Mouse (Mus musculus): ENCODE measurements around the gene Phactr3. TPM values are rescaled to one million over a fixed set of nuclear protein-coding genes. Genes with fewer than 3 reads are reported as not detected.
"Not testable (repeated sequence)": the region's sequence is repeated elsewhere in the genome, so short reads cannot be mapped to it uniquely, and the experiment has no call there.

Phactr3 gene
- polyA plus RNA-seq, 1 experiment, result 0.75 TPM

- no peaks in the 10 kb centered on the region for H3K9me3 ChIP-seq (replicated peaks; ENCODE audit: control insufficient read depth, insufficient read depth, low read length, poor library complexity, severe bottlenecking)
- H3K36me3 ChIP-seq (ENCODE audit: control insufficient read depth, insufficient read depth, low read length, poor library complexity, severe bottlenecking), result no peaks in the 10 kb centered on the region
- H3K4me3 ChIP-seq (ENCODE audit: low read depth, low read length), result no peak overlapping the region
- no peaks in the 10 kb centered on the region for H3K27me3 ChIP-seq (ENCODE audit: control insufficient read depth, insufficient read depth, low read length, poor library complexity, severe bottlenecking)
- H3K4me1 ChIP-seq (ENCODE audit: control insufficient read depth, insufficient read depth, low read length), result no peaks in the 10 kb centered on the region
- H3K27ac ChIP-seq (ENCODE audit: insufficient read depth, low read length), result no peak overlapping the region
- no peak overlapping the region for H3K9ac ChIP-seq (ENCODE audit: low read depth, poor library complexity, severe bottlenecking)
- TF ChIP-seq CTCF (IDR thresholded peaks at IDR 0.05; ENCODE audit: low read depth, low read length) (no peak), EP300 (IDR thresholded peaks at IDR 0.05; ENCODE audit: insufficient read depth, low read depth, low read length) (no peak), POLR2A (IDR thresholded peaks at IDR 0.05; ENCODE audit: insufficient read depth, low read length) (no peak)
Observed at GRCm38 (mm10) chr2:178327466-178328040, 208.8 kb downstream of the Phactr3 start.

GRCm38 (mm10) chr2:178329551-178329950 is 210.8 kb downstream of the Phactr3 start:
- Histone ChIP-seq H3K4me3 (ENCODE audit: low read depth, low read length) (no peak overlapping the region), H3K4me1 (ENCODE audit: control insufficient read depth, insufficient read depth, low read length) (no peaks in the 10 kb centered on the region), H3K9ac (ENCODE audit: low read depth, poor library complexity, severe bottlenecking) (no peak overlapping the region)

GRCm38 (mm10) chr2:178329986-178330385 is 211.2 kb downstream of the Phactr3 start:
- Histone ChIP-seq H3K27me3 (ENCODE audit: control insufficient read depth, insufficient read depth, low read length, poor library complexity, severe bottlenecking) (no peaks in the 10 kb centered on the region), H3K36me3 (ENCODE audit: control insufficient read depth, insufficient read depth, low read length, poor library complexity, severe bottlenecking) (no peaks in the 10 kb centered on the region), H3K4me1 (ENCODE audit: control insufficient read depth, insufficient read depth, low read length) (no peaks in the 10 kb centered on the region), H3K9ac (ENCODE audit: low read depth, poor library complexity, severe bottlenecking) (no peak overlapping the region), H3K27ac (ENCODE audit: insufficient read depth, low read length) (no peak overlapping the region), H3K4me3 (ENCODE audit: low read depth, low read length) (no peak overlapping the region), H3K9me3 (replicated peaks; ENCODE audit: control insufficient read depth, insufficient read depth, low read length, poor library complexity, severe bottlenecking) (no peaks in the 10 kb centered on the region)
- TF ChIP-seq EP300 (IDR thresholded peaks at IDR 0.05; ENCODE audit: insufficient read depth, low read depth, low read length), result no peak
- no peak for TF ChIP-seq CTCF (IDR thresholded peaks at IDR 0.05; ENCODE audit: low read depth, low read length)
- no peak for TF ChIP-seq POLR2A (IDR thresholded peaks at IDR 0.05; ENCODE audit: insufficient read depth, low read length)

More at GRCm38 (mm10) chr2:178329551-178329950, 210.8 kb downstream of the Phactr3 start:
- TF ChIP-seq EP300 (IDR thresholded peaks at IDR 0.05; ENCODE audit: insufficient read depth, low read depth, low read length), result no peak
- TF ChIP-seq POLR2A (IDR thresholded peaks at IDR 0.05; ENCODE audit: insufficient read depth, low read length), result no peak
- TF ChIP-seq CTCF (IDR thresholded peaks at IDR 0.05; ENCODE audit: low read depth, low read length), result no peak
- no peaks in the 10 kb centered on the region for H3K27me3 ChIP-seq (ENCODE audit: control insufficient read depth, insufficient read depth, low read length, poor library complexity, severe bottlenecking)
- no peak overlapping the region for H3K27ac ChIP-seq (ENCODE audit: insufficient read depth, low read length)
- no peaks in the 10 kb centered on the region for H3K36me3 ChIP-seq (ENCODE audit: control insufficient read depth, insufficient read depth, low read length, poor library complexity, severe bottlenecking)
- H3K9me3 ChIP-seq (replicated peaks; ENCODE audit: control insufficient read depth, insufficient read depth, low read length, poor library complexity, severe bottlenecking), result no peaks in the 10 kb centered on the region

GRCm38 (mm10) chr2:178337878-178338277 is 219.1 kb downstream of the Phactr3 start:
- Histone ChIP-seq H3K9ac (ENCODE audit: low read depth, poor library complexity, severe bottlenecking) (no peak overlapping the region), H3K9me3 (replicated peaks; ENCODE audit: control insufficient read depth, insufficient read depth, low read length, poor library complexity, severe bottlenecking) (no peaks in the 10 kb centered on the region), H3K4me3 (ENCODE audit: low read depth, low read length) (no peak overlapping the region), H3K36me3 (ENCODE audit: control insufficient read depth, insufficient read depth, low read length, poor library complexity, severe bottlenecking) (no peaks in the 10 kb centered on the region), H3K27me3 (ENCODE audit: control insufficient read depth, insufficient read depth, low read length, poor library complexity, severe bottlenecking) (no peaks in the 10 kb centered on the region), H3K4me1 (ENCODE audit: control insufficient read depth, insufficient read depth, low read length) (no peaks in the 10 kb centered on the region), H3K27ac (ENCODE audit: insufficient read depth, low read length) (no peak overlapping the region)
- TF ChIP-seq EP300 (IDR thresholded peaks at IDR 0.05; ENCODE audit: insufficient read depth, low read depth, low read length) (no peak), CTCF (IDR thresholded peaks at IDR 0.05; ENCODE audit: low read depth, low read length) (no peak), POLR2A (IDR thresholded peaks at IDR 0.05; ENCODE audit: insufficient read depth, low read length) (no peak)

GRCm38 (mm10) chr2:178339044-178339443 is 220.3 kb downstream of the Phactr3 start:
- Histone ChIP-seq H3K4me1 (ENCODE audit: control insufficient read depth, insufficient read depth, low read length) (no peaks in the 10 kb centered on the region), H3K36me3 (ENCODE audit: control insufficient read depth, insufficient read depth, low read length, poor library complexity, severe bottlenecking) (no peaks in the 10 kb centered on the region), H3K27ac (ENCODE audit: insufficient read depth, low read length) (no peak overlapping the region), H3K27me3 (ENCODE audit: control insufficient read depth, insufficient read depth, low read length, poor library complexity, severe bottlenecking) (no peaks in the 10 kb centered on the region), H3K9ac (ENCODE audit: low read depth, poor library complexity, severe bottlenecking) (no peak overlapping the region), H3K9me3 (replicated peaks; ENCODE audit: control insufficient read depth, insufficient read depth, low read length, poor library complexity, severe bottlenecking) (no peaks in the 10 kb centered on the region), H3K4me3 (ENCODE audit: low read depth, low read length) (no peak overlapping the region)
- TF ChIP-seq EP300 (IDR thresholded peaks at IDR 0.05; ENCODE audit: insufficient read depth, low read depth, low read length) (no peak), CTCF (IDR thresholded peaks at IDR 0.05; ENCODE audit: low read depth, low read length) (no peak), POLR2A (IDR thresholded peaks at IDR 0.05; ENCODE audit: insufficient read depth, low read length) (no peak)

GRCm38 (mm10) chr2:178342105-178342504 is 223.3 kb downstream of the Phactr3 start:
- H3K4me1 ChIP-seq (ENCODE audit: control insufficient read depth, insufficient read depth, low read length); H3K4me3 ChIP-seq (ENCODE audit: low read depth, low read length); H3K27ac ChIP-seq (ENCODE audit: insufficient read depth, low read length); H3K9me3 ChIP-seq (replicated peaks; ENCODE audit: control insufficient read depth, insufficient read depth, low read length, poor library complexity, severe bottlenecking); H3K9ac ChIP-seq (ENCODE audit: low read depth, poor library complexity, severe bottlenecking); H3K27me3 ChIP-seq (ENCODE audit: control insufficient read depth, insufficient read depth, low read length, poor library complexity, severe bottlenecking); H3K36me3 ChIP-seq (ENCODE audit: control insufficient read depth, insufficient read depth, low read length, poor library complexity, severe bottlenecking): not testable (repeated sequence)

Measured in ES-Bruce4 (cell line).